Comparison of ENCODE assay signal across 26 mouse cellular contexts in genomic region chr3:130083312-130083711, GRCm38 (mm10). TPM values are rescaled to one million over a fixed set of nuclear protein-coding genes. Genes with fewer than 3 reads are reported as not detected.
DNase-seq lines count a peak whose midpoint lies in the region; ATAC-seq and TF ChIP-seq lines count a peak whose summit lies in the region.
"Had no signal": no experiment of that assay in that cellular context is flagged by ENCODE, and none has a peak within 500 bp of the region (broad histone marks: within the 10 kb centered on the region; RNA-seq: fewer than 3 reads in every experiment).

No protein-coding gene starts in this region.

- H3K27me3 ChIP-seq in heart, embryonic 10.5 days (ENCODE audit: insufficient read depth, poor library complexity, severe bottlenecking), result no peaks in the 10 kb centered on the region
- no peaks in the 10 kb centered on the region for H3K27me3 ChIP-seq in lung, embryonic 14.5 days (ENCODE audit: insufficient read depth, low read length)
- H3K27me3 ChIP-seq in midbrain, postnatal 0 days (ENCODE audit: insufficient read depth, low read length), result no peaks in the 10 kb centered on the region
- H3K27me3 ChIP-seq in midbrain, embryonic 16.5 days (ENCODE audit: control insufficient read depth, insufficient read depth, low read depth, low read length), result no peaks in the 10 kb centered on the region
- H3K27me3 ChIP-seq: forebrain, embryonic 12.5 days; hindbrain, embryonic 13.5 days had no signal

- H3K4me2 ChIP-seq in lung, embryonic 14.5 days, result no peak overlapping the region
- H3K4me2 ChIP-seq in midbrain, postnatal 0 days (ENCODE audit: low read depth, low read length, poor library complexity, severe bottlenecking), result no peak overlapping the region
- no peak overlapping the region for H3K4me2 ChIP-seq in midbrain, embryonic 16.5 days (ENCODE audit: low read length)
- H3K4me2 ChIP-seq: embryonic facial prominence, embryonic 13.5 days; forebrain, embryonic 12.5 days; heart, embryonic 11.5 days; hindbrain, embryonic 13.5 days had no signal

- H3K9me3 ChIP-seq in heart, embryonic 10.5 days, result no peaks in the 10 kb centered on the region
- H3K9me3 ChIP-seq in lung, embryonic 14.5 days (ENCODE audit: low read depth, low read length), result no peaks in the 10 kb centered on the region
- no peaks in the 10 kb centered on the region for H3K9me3 ChIP-seq in midbrain, postnatal 0 days (ENCODE audit: low read length)
- H3K9me3 ChIP-seq in midbrain, embryonic 16.5 days (replicated peaks; ENCODE audit: control insufficient read depth, low read length, poor library complexity, severe bottlenecking), result no peaks in the 10 kb centered on the region; the same call in 1 of the 2 replicates
- H3K9me3 ChIP-seq: embryonic facial prominence, embryonic 10.5 days; forebrain, embryonic 12.5 days; hindbrain, embryonic 10.5 days; hindbrain, embryonic 13.5 days had no signal

- no peaks in the 10 kb centered on the region for H3K4me1 ChIP-seq in heart, embryonic 10.5 days
- H3K4me1 ChIP-seq in lung, embryonic 14.5 days (ENCODE audit: insufficient read depth), result no peaks in the 10 kb centered on the region
- H3K4me1 ChIP-seq in midbrain, postnatal 0 days (ENCODE audit: insufficient read depth, low read length), result no peaks in the 10 kb centered on the region
- H3K4me1 ChIP-seq in midbrain, embryonic 16.5 days (ENCODE audit: control insufficient read depth, insufficient read depth, low read length), result no peaks in the 10 kb centered on the region
- H3K4me1 ChIP-seq: forebrain, embryonic 12.5 days; hindbrain, embryonic 10.5 days; hindbrain, embryonic 13.5 days had no signal

- H3K27ac ChIP-seq in heart, embryonic 10.5 days, result no peak overlapping the region
- no peak overlapping the region for H3K27ac ChIP-seq in lung, embryonic 14.5 days (ENCODE audit: low read depth)
- no peak overlapping the region for H3K27ac ChIP-seq in midbrain, postnatal 0 days (ENCODE audit: low read depth, low read length)
- H3K27ac ChIP-seq in midbrain, embryonic 16.5 days (ENCODE audit: low read length), result no peak overlapping the region
- H3K27ac ChIP-seq: embryonic facial prominence, embryonic 10.5 days; embryonic facial prominence, embryonic 13.5 days; forebrain, embryonic 12.5 days; gastrocnemius, adult 2 months; heart, adult 2 months; hindbrain, embryonic 10.5 days; hindbrain, embryonic 13.5 days had no signal

- no peak for ATAC-seq in lung, embryonic 14.5 days (ENCODE audit: insufficient read depth)
- ATAC-seq in midbrain, postnatal 0 days (ENCODE audit: low FRiP score), result no peak
- ATAC-seq in midbrain, embryonic 16.5 days, result no peak
- ATAC-seq: activated CD4-positive, CD25-positive, alpha-beta regulatory T cell, adult 4 months; forebrain, embryonic 16.5 days had no signal

- H3K4me3 ChIP-seq in heart, embryonic 10.5 days, result no peak overlapping the region
- no peak overlapping the region for H3K4me3 ChIP-seq in lung, embryonic 14.5 days (ENCODE audit: low read depth, low read length)
- H3K4me3 ChIP-seq in midbrain, postnatal 0 days (ENCODE audit: low read depth, low read length), result no peak overlapping the region
- H3K4me3 ChIP-seq in midbrain, embryonic 16.5 days (ENCODE audit: low read depth, low read length), result no peak overlapping the region
- H3K4me3 ChIP-seq: embryonic facial prominence, embryonic 10.5 days; embryonic facial prominence, embryonic 13.5 days; erythroblast, embryonic 14.5 days; forebrain, embryonic 12.5 days; gastrocnemius, adult 2 months; heart, adult 2 months; hindbrain, embryonic 10.5 days; hindbrain, embryonic 13.5 days had no signal

- DNase-seq in cerebellum, postnatal 10 days, result peak; percentile 36 to 60
- DNase-seq in cerebellum, adult 8-10 months, result no peak
- DNase-seq in heart, embryonic 10.5 days (ENCODE audit: low spot score), result peak; percentile 60
- DNase-seq in heart, adult 18-20 months, result no peak
- DNase-seq in lung, embryonic 14.5 days, result peak; percentile 63
- no peak for DNase-seq in lung, postnatal 36 days
- DNase-seq in midbrain, postnatal 0 days (ENCODE audit: low spot score), result peak; percentile 23
- DNase-seq: adrenal gland, adult 8-10 months; adrenal gland, postnatal 25 days; cerebellum, adult 18-20 months; cerebellum, adult 9-11 months; cerebellum, postnatal 36 days; embryo, embryonic 11 days; gastrocnemius, adult 2 months; gastrocnemius, postnatal 14 days; heart, adult 2 months had no signal

- WGBS in heart, embryonic 10.5 days, result 60% methylated on average over 2 of the region's 2 CpGs
- WGBS in lung, embryonic 14.5 days, result 51% methylated on average over 2 of the region's 2 CpGs
- 60% methylated on average over 2 of the region's 2 CpGs for WGBS in midbrain, postnatal 0 days
- 61% methylated on average over 2 of the region's 2 CpGs for whole genome bisulfite sequencing in midbrain, embryonic 16.5 days

- TF ChIP-seq CTCF in lung, embryonic 14.5 days (IDR thresholded peaks at IDR 0.05; ENCODE audit: low read depth), result no peak
- TF ChIP-seq CTCF in midbrain, postnatal 0 days (IDR thresholded peaks at IDR 0.05), result no peak

- no peaks in the 10 kb centered on the region for H3K36me3 ChIP-seq in heart, embryonic 10.5 days
- H3K36me3 ChIP-seq in lung, embryonic 14.5 days (ENCODE audit: insufficient read depth), result no peaks in the 10 kb centered on the region
- H3K36me3 ChIP-seq in midbrain, postnatal 0 days (ENCODE audit: insufficient read depth, low read length), result no peaks in the 10 kb centered on the region
- no peaks in the 10 kb centered on the region for H3K36me3 ChIP-seq in midbrain, embryonic 16.5 days (ENCODE audit: control insufficient read depth, insufficient read depth, low read length)
- H3K36me3 ChIP-seq: embryonic facial prominence, embryonic 10.5 days; embryonic facial prominence, embryonic 13.5 days; forebrain, embryonic 12.5 days; hindbrain, embryonic 10.5 days; hindbrain, embryonic 13.5 days had no signal

- no peak overlapping the region for H3K9ac ChIP-seq in lung, embryonic 14.5 days
- H3K9ac ChIP-seq in midbrain, postnatal 0 days (replicated peaks; ENCODE audit: low read length, poor library complexity, severe bottlenecking), result no peak overlapping the region
- no peak overlapping the region for H3K9ac ChIP-seq in midbrain, embryonic 16.5 days (ENCODE audit: low read depth, low read length)
- H3K9ac ChIP-seq: embryonic facial prominence, embryonic 13.5 days; forebrain, embryonic 12.5 days; hindbrain, embryonic 13.5 days had no signal

RNA-seq across cellular contexts. Expression of gene Sec24b, which starts 22.0 kb away (rescaled TPM):
- polyA plus RNA-seq in heart, embryonic 10.5 days (2016; fragmentation: Nextera tagmentation; extraction: Ambion mirVana), result 33.6 and 34.9 TPM in 2 replicates
- 10 to 100 TPM; 21.0 to 25.4 TPM for total RNA-seq in heart, adult 18-20 months (2021)
- 38.6 and 46.3 TPM in 2 replicates for polyA plus RNA-seq in lung, embryonic 14.5 days (2014; fragmentation: Nextera tagmentation; extraction: Ambion mirVana)
- 39.7 and 43.2 TPM in 2 replicates for total RNA-seq in midbrain, postnatal 0 days (2014; rRNA removed)
- polyA plus RNA-seq in midbrain, postnatal 0 days (2015; fragmentation: Nextera tagmentation; extraction: Ambion mirVana), result 27.3 and 29.1 TPM in 2 replicates
- 31.0 and 32.9 TPM in 2 replicates for polyA plus RNA-seq in midbrain, embryonic 16.5 days (2015; fragmentation: Nextera tagmentation; extraction: Ambion mirVana)

RNA-seq across cellular contexts. Expression of gene Col25a1, which starts 48.0 kb away (rescaled TPM):
- polyA plus RNA-seq in heart, embryonic 10.5 days (2016; fragmentation: Nextera tagmentation; extraction: Ambion mirVana), result 1.4 and 3.9 TPM in 2 replicates
- total RNA-seq in heart, adult 18-20 months (2021), result under 1 TPM; 0.33 to 0.45 TPM
- polyA plus RNA-seq in lung, embryonic 14.5 days (2014; fragmentation: Nextera tagmentation; extraction: Ambion mirVana), result 15.8 and 17.0 TPM in 2 replicates
- total RNA-seq in midbrain, postnatal 0 days (2014; rRNA removed), result 28.0 and 40.4 TPM in 2 replicates
- 8.6 and 10.6 TPM in 2 replicates for polyA plus RNA-seq in midbrain, postnatal 0 days (2015; fragmentation: Nextera tagmentation; extraction: Ambion mirVana)
- polyA plus RNA-seq in midbrain, embryonic 16.5 days (2015; fragmentation: Nextera tagmentation; extraction: Ambion mirVana), result 13.9 and 15.1 TPM in 2 replicates

Comparison
In these comparisons a context has a peak if more than half of its experiments do, and no peak if none do; other contexts are left out.
1. DNase-seq: peak in cerebellum, postnatal 10 days (2 of 2), heart, embryonic 10.5 days (single experiment), lung, embryonic 14.5 days (single experiment) and midbrain, postnatal 0 days (single experiment); none in cerebellum, adult 8-10 months (single experiment), heart, adult 18-20 months (0 of 2) and lung, postnatal 36 days (single experiment).